Mouse (Mus musculus): ENCODE results near the gene Stat2. TPM values are rescaled to one million over a fixed set of nuclear protein-coding genes. Genes with fewer than 3 reads are reported as not detected.

The Stat2 gene
- polyA plus RNA-seq (2015; fragmentation: Nextera tagmentation; extraction: Ambion mirVana), result 5.7 and 6.3 TPM in 2 replicates

DNA sequence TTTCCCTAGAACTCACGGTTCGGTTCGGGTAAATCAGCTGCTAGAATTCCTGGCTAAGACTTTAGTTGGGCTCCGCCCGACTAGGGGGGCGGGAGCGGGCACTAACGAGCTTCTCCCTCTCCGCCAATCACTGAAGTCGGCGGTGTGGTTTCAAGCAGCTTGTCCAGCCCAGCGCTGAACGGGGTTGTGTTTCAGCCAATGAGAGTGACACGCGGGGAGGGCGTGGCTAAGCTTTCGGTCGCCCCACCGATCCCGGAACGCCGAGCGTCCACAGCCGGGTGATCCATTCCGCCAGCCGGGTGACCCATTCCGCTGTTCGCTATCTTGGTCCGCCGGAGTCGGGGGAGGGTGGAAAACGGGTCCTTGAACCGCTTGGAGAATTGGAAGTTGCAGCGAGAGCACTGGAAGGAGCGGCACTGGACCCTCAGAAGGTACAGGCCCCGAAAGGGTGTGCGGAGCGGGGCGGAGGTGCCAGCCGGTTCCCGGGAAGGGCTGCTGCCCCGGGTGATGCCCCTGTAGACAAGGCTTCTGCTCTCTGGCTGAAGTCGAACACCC lies at the start of gene Stat2:
Gene Stat2, plus strand, starts transcription at position 273 of the 555 bp plus-strand sequence.
- H3K27ac ChIP-seq, result peak within 1 kb of the TSS; percentile 84
- H3K27me3 ChIP-seq, result no peaks in the 10 kb centered on the region
- peaks cover 36% of the 10 kb centered on the region for H3K4me1 ChIP-seq (replicated peaks)
- H3K4me2 ChIP-seq, result peak within 1 kb of the TSS; percentile 85
- DNase-seq (peak; percentile 97), ATAC-seq (ENCODE audit: low read depth) (peak; percentile 98)
- no peaks in the 10 kb centered on the region for H3K9me3 ChIP-seq (replicated peaks)
- peak within 1 kb of the TSS; percentile 86 for H3K4me3 ChIP-seq (replicated peaks)
- H3K9ac ChIP-seq, result peak within 1 kb of the TSS; percentile 89
- no peaks in the 10 kb centered on the region for H3K36me3 ChIP-seq
- under 1% methylated on average over 43 of the region's 43 CpGs for WGBS (ENCODE audit: insufficient replicate concordance)

DNA sequence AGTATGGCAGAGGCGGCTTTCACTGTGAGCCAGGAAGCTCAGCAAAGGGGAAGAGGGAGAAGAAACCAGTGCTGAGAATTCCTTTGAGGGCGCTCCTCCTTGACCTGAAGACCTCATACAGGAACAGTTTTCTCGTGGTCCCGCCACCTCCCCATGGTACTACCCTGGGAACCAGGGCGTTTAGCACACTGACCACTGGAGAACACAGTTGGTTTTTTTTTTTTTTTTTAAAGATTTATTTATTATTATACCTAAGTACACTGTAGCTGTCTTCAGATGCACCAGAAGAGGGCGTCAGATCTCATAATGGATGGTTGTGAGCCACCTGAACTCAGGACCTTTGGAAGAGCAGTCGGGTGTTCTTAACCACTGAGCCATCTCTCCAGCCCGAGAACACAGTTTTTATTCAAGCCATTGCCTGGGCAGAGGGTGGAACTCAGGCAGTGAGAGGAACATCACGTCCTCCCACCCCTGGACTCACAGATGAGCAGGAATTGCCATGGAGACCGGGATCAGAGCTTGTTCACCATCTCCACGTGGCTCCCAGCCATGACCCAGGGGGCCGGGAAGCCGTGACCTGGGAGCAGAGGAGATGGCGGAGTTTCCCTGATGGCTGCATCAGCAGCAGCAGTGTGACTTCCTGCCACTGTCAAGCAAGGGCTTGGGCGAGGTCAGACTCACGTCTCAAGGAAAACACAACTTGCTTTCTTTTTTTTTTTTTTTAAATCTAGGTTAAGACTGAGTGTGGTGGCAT lies 48.6 kb upstream of the Stat2 start:
- ATAC-seq (ENCODE audit: low read depth) (no peak), DNase-seq (no peak)
- Histone ChIP-seq H3K27me3 (no peaks in the 10 kb centered on the region), H3K4me2 (no peak overlapping the region), H3K27ac (no peak overlapping the region), H3K36me3 (no peaks in the 10 kb centered on the region), H3K4me1 (replicated peaks) (peaks cover 41% of the 10 kb centered on the region), H3K9ac (no peak overlapping the region), H3K4me3 (replicated peaks) (no peak overlapping the region), H3K9me3 (replicated peaks) (no peaks in the 10 kb centered on the region)
- 56% methylated on average over 16 of the region's 16 CpGs for WGBS (ENCODE audit: insufficient replicate concordance)

DNA sequence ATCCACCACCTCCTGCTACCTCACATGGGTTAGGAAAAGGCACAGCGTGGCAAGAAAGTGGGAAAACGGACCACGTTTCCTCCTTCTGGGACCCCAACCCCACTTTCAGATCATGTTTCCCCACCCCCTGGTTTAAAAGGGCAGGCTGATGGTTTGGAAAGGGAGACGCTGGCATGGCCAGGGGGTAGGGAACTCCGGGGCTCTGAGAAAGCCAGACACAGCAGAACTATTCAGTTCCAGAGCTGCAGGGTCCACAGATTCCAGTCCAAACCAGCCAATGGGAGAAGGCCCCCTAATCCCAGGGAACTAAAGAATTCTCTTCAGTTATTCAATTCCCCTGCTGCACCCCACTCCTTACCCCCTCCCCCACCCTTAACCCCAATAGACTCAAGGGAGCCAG lies 45.3 kb upstream of the Stat2 start:
- H3K4me3 ChIP-seq (replicated peaks), result no peak overlapping the region
- no peak overlapping the region for H3K4me2 ChIP-seq
- H3K9ac ChIP-seq, result no peak overlapping the region
- WGBS (ENCODE audit: insufficient replicate concordance), result 60% methylated on average over 5 of the region's 5 CpGs
- DNase-seq (no peak), ATAC-seq (ENCODE audit: low read depth) (no peak)
- no peak overlapping the region for H3K27ac ChIP-seq
- H3K4me1 ChIP-seq (replicated peaks), result peaks cover 35% of the 10 kb centered on the region
- no peaks in the 10 kb centered on the region for H3K9me3 ChIP-seq (replicated peaks)
- H3K36me3 ChIP-seq, result no peaks in the 10 kb centered on the region
- H3K27me3 ChIP-seq, result no peaks in the 10 kb centered on the region

DNA sequence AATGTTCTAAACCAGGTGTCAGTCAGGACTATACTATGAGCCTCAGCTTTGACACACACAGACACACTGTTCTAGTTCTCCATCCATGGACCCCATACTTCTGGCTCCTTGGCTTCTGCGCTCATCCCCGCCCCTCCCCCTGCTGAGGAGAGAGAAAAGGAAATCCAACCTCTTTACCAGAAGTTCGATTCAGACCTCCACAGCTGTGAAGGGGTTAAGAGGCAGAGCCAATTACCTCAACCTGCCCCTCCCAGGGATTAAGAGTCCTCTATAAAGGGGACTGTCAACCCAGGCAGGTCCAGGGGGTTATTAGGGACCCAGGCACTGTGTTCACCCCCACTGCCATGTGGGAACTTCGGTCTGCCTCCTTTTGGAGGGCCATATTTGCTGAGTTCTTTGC lies 44.8 kb upstream of the Stat2 start, which contains the start of gene Mip:
Gene Mip, plus strand, starts transcription at position 301 of the 400 bp plus-strand sequence.
- H3K36me3 ChIP-seq, result no peaks in the 10 kb centered on the region
- DNase-seq (no peak), ATAC-seq (ENCODE audit: low read depth) (no peak)
- no peak within 1 kb of the TSS for H3K4me3 ChIP-seq (replicated peaks)
- H3K27me3 ChIP-seq, result no peaks in the 10 kb centered on the region
- H3K9me3 ChIP-seq (replicated peaks), result no peaks in the 10 kb centered on the region
- peaks cover 37% of the 10 kb centered on the region for H3K4me1 ChIP-seq (replicated peaks)
- 63% methylated on average over 4 of the region's 4 CpGs for WGBS (ENCODE audit: insufficient replicate concordance)
- H3K4me2 ChIP-seq, result no peak within 1 kb of the TSS
- H3K27ac ChIP-seq, result no peak within 1 kb of the TSS
- H3K9ac ChIP-seq, result no peak within 1 kb of the TSS; the same call in 1 of the 2 replicates

DNA sequence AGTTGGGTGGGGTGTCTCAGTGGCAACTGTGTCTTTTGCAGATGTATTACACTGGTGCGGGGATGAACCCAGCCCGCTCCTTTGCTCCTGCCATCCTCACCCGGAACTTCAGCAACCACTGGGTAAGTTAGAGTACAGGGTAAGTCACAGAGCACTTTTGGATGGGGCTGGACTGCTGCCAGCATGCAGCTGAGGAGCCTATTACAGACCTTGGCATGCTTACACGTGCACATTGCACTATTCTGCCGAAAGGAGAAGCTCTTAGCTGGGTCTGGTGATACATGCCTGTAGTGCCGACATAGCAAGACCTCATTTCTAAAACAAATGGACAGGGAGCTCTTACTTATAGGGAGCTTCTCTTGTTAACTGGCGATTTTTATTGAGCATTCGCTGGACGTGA lies 42.8 kb upstream of the Stat2 start:
- H3K36me3 ChIP-seq, result no peaks in the 10 kb centered on the region
- no peak for DNase-seq
- no peak for ATAC-seq (ENCODE audit: low read depth)
- no peaks in the 10 kb centered on the region for H3K9me3 ChIP-seq (replicated peaks)
- no peak overlapping the region for H3K4me2 ChIP-seq
- H3K4me1 ChIP-seq (replicated peaks), result peaks cover 34% of the 10 kb centered on the region
- no peak overlapping the region for H3K4me3 ChIP-seq (replicated peaks)
- no peaks in the 10 kb centered on the region for H3K27me3 ChIP-seq
- WGBS (ENCODE audit: insufficient replicate concordance), result 79% methylated on average over 9 of the region's 9 CpGs
- no peak overlapping the region for H3K27ac ChIP-seq
- no peak overlapping the region for H3K9ac ChIP-seq

DNA sequence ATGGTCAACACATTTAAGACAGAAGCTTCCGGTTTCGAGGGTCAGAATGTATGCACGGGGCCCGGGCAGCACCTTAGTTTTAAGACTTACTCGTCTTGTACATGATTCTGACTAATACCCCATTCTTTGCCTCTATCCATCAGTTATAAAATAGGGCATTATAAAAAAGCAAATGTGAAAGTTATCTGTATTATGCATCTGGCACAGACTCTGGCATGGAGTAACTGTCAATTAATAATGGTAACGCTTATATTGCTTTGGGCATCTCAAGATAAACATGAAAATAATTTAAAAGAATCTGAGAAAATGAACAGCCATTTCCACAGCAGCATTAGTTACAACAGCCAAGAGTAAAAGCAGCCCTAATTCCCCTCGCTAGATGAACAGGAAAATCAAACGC lies 42.4 kb upstream of the Stat2 start:
- DNase-seq (no peak), ATAC-seq (ENCODE audit: low read depth) (no peak)
- no peak overlapping the region for H3K27ac ChIP-seq
- H3K9ac ChIP-seq, result no peak overlapping the region
- H3K9me3 ChIP-seq (replicated peaks), result no peaks in the 10 kb centered on the region
- H3K36me3 ChIP-seq, result no peaks in the 10 kb centered on the region
- no peak overlapping the region for H3K4me2 ChIP-seq
- H3K27me3 ChIP-seq, result no peaks in the 10 kb centered on the region
- H3K4me3 ChIP-seq (replicated peaks), result no peak overlapping the region
- 81% methylated on average over 8 of the region's 8 CpGs for WGBS (ENCODE audit: insufficient replicate concordance)
- peaks cover 38% of the 10 kb centered on the region for H3K4me1 ChIP-seq (replicated peaks)

DNA sequence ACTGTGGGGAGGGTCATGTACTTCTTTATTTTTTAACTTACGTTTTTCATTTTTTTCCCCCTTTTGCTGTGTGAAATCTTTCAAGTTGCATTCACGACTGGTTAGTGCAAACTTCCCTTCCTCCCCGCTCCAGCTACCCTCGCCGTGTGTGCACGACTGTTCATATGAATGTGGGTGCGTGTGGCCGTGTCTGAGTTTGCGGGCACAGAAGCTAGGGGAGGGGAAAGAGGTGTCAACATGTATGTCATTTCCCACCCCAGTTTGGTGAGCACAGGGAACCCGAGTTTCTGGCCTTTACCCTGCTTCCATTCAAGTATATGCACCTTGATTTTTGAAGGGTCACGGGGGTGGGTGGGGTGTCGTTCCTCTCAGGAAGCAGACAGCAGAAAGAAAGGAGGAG lies 39.8 kb upstream of the Stat2 start:
- Histone ChIP-seq H3K4me2 (peak overlapping the region; percentile 91), H3K4me3 (replicated peaks) (peak overlapping the region; percentile 88; the same call in 1 of the 2 replicates), H3K9me3 (replicated peaks) (no peaks in the 10 kb centered on the region), H3K27me3 (no peaks in the 10 kb centered on the region), H3K36me3 (peaks cover 9% of the 10 kb centered on the region), H3K4me1 (replicated peaks) (peaks cover 53% of the 10 kb centered on the region), H3K27ac (peak overlapping the region; percentile 97), H3K9ac (peak overlapping the region; percentile 94)
- ATAC-seq (ENCODE audit: low read depth) (no peak), DNase-seq (no peak)
- 69% methylated on average over 12 of the region's 12 CpGs for WGBS (ENCODE audit: insufficient replicate concordance)

DNA sequence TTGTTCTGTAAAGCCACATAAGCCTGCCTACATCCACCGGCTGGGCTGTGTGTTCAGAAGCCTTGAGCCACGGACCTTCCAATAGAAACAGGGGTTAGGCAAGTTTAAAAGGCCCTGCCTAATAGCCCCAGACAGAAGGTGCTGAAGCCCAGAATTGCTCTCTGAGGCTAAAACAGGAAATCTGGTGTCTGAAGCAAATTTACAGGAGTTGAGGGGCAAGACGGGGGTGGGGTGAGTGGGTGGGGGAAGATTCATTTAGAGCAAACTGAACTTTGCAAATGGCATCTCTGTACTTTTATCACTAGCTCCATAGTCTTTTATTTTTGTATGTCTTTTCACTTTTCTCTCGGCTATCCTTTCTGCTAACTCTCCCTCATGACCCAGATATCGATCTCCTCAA lies 39.2 kb upstream of the Stat2 start:
- ATAC-seq (ENCODE audit: low read depth) (no peak), DNase-seq (no peak)
- no peaks in the 10 kb centered on the region for H3K27me3 ChIP-seq
- peak overlapping the region; percentile 91 for H3K4me2 ChIP-seq
- H3K4me3 ChIP-seq (replicated peaks), result peak overlapping the region; percentile 88
- no peaks in the 10 kb centered on the region for H3K9me3 ChIP-seq (replicated peaks)
- H3K27ac ChIP-seq, result peak overlapping the region; percentile 97
- 11% methylated on average over 5 of the region's 5 CpGs for whole genome bisulfite sequencing (ENCODE audit: insufficient replicate concordance)
- H3K4me1 ChIP-seq (replicated peaks), result peaks cover 53% of the 10 kb centered on the region
- peaks cover 10% of the 10 kb centered on the region for H3K36me3 ChIP-seq
- peak overlapping the region; percentile 94 for H3K9ac ChIP-seq

DNA sequence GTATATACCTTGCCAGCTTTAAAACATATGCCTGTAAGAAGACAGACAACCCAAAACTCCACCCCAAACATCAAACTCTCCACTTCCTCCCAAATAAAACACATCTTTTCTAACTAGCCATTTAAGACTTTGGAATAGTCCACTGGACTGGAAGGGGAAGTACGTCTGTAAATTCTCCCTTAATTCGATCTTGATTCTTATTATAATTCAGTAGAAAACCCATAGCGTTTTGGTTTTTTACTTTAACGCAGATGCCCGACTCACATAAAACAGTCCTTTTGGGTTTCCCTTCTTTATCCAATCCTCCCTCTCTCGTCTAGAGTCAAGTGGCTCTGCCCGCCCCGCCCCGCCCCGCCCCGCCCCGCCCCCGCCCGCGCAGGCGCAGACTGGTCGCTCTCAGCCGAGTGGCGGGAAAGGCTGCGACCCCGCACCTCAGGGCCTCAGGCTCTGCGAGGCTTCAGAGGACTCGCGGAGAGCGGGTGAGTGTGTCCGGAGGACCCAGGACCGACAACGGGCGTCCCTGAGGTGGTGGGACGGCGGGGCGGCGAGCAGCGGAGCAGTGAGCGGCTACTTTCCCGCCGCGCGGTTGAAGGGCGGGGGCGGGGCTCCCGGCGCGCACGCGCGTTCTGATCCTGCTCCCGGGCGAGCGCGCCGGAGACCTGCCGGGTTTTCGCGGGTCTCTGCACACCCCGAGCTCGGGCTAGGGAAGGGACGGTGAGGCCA lies 38.5 kb upstream of the Stat2 start, which contains the start of gene Timeless:
Gene Timeless, plus strand, starts transcription at position 369 of the 723 bp plus-strand sequence.
- Histone ChIP-seq H3K4me1 (replicated peaks) (peaks cover 54% of the 10 kb centered on the region), H3K36me3 (peaks cover 10% of the 10 kb centered on the region), H3K4me2 (peak within 1 kb of the TSS; percentile 91), H3K27ac (peak within 1 kb of the TSS; percentile 97), H3K9me3 (replicated peaks) (no peaks in the 10 kb centered on the region), H3K4me3 (replicated peaks) (peak within 1 kb of the TSS; percentile 88), H3K27me3 (no peaks in the 10 kb centered on the region), H3K9ac (peak within 1 kb of the TSS; percentile 94)
- ATAC-seq (ENCODE audit: low read depth) (peak; percentile 90), DNase-seq (peak; percentile 82)
- whole genome bisulfite sequencing (ENCODE audit: insufficient replicate concordance), result under 1% methylated on average over 55 of the region's 58 CpGs

DNA sequence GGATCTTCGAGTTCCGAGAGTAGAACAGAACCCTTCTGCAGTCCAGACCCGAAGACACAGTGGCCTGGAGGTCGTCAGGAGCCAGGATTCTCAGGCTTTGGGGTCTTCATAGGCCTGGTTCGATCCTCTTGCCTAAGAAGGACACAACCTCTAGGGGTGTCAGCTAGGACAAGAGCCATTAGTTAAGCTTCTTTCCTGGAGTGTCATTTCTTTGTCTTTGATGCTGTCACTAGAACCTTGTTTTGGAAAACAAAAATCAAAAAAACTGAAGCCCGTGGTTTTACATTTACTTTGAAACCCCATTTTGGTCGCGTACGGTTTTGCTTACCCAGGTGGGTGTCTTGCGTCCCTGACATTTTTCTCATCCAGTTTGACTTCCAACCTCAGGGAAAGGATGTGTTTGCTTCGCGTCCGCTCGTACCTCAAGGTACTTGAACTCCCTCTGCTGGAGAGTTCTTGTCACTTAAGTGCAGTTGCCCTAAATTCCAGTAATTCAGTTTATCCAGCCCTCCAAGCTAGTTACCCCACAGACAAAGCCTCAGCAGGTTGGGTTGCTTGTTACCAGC lies 37.9 kb upstream of the Stat2 start:
- ATAC-seq (ENCODE audit: low read depth) (peak; percentile 51), DNase-seq (peak; percentile 65)
- peaks cover 57% of the 10 kb centered on the region for H3K4me1 ChIP-seq (replicated peaks)
- peak overlapping the region; percentile 97 for H3K27ac ChIP-seq
- H3K27me3 ChIP-seq, result no peaks in the 10 kb centered on the region
- no peaks in the 10 kb centered on the region for H3K9me3 ChIP-seq (replicated peaks)
- peak overlapping the region; percentile 88 for H3K4me3 ChIP-seq (replicated peaks)
- under 1% methylated on average over 14 of the region's 14 CpGs for WGBS (ENCODE audit: insufficient replicate concordance)
- H3K9ac ChIP-seq, result peak overlapping the region; percentile 94
- H3K4me2 ChIP-seq, result peak overlapping the region; percentile 91
- peaks cover 10% of the 10 kb centered on the region for H3K36me3 ChIP-seq

DNA sequence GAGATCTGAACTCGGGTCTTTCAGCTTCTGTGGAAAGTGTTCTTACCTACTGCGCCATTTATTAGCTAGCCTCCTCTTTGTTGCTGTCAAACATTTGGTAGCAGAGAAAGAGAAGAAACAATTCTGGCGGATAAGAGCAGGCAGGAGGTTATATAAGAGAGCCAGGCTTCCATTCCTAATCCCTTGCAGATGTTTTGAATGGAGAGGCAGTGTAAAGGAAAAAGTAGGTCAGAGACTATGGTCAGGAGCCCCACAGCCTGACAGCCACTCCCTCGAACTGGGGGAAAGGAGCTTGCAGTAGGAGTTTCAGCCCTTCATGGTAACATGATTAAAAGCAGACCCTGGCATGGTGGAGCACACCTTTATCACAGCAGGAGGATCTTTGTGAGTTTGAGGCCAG lies 34.0 kb upstream of the Stat2 start:
- peak overlapping the region; percentile 21; the same call in 1 of the 2 replicates for H3K27ac ChIP-seq
- ATAC-seq (ENCODE audit: low read depth), result no peak
- H3K9ac ChIP-seq, result no peak overlapping the region
- H3K36me3 ChIP-seq, result peaks cover 37% of the 10 kb centered on the region
- no peaks in the 10 kb centered on the region for H3K27me3 ChIP-seq
- no peak overlapping the region for H3K4me2 ChIP-seq
- 70% methylated on average over 4 of the region's 4 CpGs for WGBS (ENCODE audit: insufficient replicate concordance)
- peaks cover 61% of the 10 kb centered on the region for H3K4me1 ChIP-seq (replicated peaks)
- no peaks in the 10 kb centered on the region for H3K9me3 ChIP-seq (replicated peaks)
- no peak for DNase-seq
- H3K4me3 ChIP-seq (replicated peaks), result no peak overlapping the region
